Mouse (Mus musculus) kidney, adult 8-10 months (tissue): ENCODE data around the gene Oscp1.
A peak's percentile ranks its signal among the peaks of the same experiment; 100 is the strongest.

Experiments used
- DNase-seq, 2 experiments: peaks; one replicate each; pipeline ENCODE4 v3.0.0; 2022

Oscp1 gene

GRCm38 (mm10) chr4:126111153-126111549, 52.8 kb downstream of the Oscp1 start:
- DNase-seq: no peak

GRCm38 (mm10) chr4:126113243-126113642, 54.9 kb downstream of the Oscp1 start:
- no peak for DNase-seq

- peak in 1 of 2 experiments; percentile 48 for DNase-seq
Observed at GRCm38 (mm10) chr4:126113943-126114342, 55.6 kb downstream of the Oscp1 start.

- no peak for DNase-seq
Observed at GRCm38 (mm10) chr4:126115411-126115810, 57.0 kb downstream of the Oscp1 start.

GRCm38 (mm10) chr4:126115871-126116521, 57.6 kb downstream of the Oscp1 start:
- DNase-seq: no peak

- DNase-seq: no peak
Observed at GRCm38 (mm10) chr4:126117116-126117515, 58.8 kb downstream of the Oscp1 start.

GRCm38 (mm10) chr4:126118651-126119050, 60.3 kb downstream of the Oscp1 start:
- no peak for DNase-seq

GRCm38 (mm10) chr4:126119051-126119450, 60.7 kb downstream of the Oscp1 start:
- DNase-seq: no peak

GRCm38 (mm10) chr4:126120052-126120451, 61.7 kb downstream of the Oscp1 start:
- DNase-seq: no peak

- DNase-seq: no peak
Observed at GRCm38 (mm10) chr4:126120506-126120905, 62.1 kb downstream of the Oscp1 start.

- no peak for DNase-seq
Observed at GRCm38 (mm10) chr4:126123309-126124040, 65.1 kb downstream of the Oscp1 start.

- no peak for DNase-seq
Observed at GRCm38 (mm10) chr4:126130502-126130901, 72.1 kb downstream of the Oscp1 start.

GRCm38 (mm10) chr4:126131290-126132121, 73.1 kb downstream of the Oscp1 start:
- peak; percentile 42 to 68 for DNase-seq

- no peak for DNase-seq
Observed at GRCm38 (mm10) chr4:126132636-126133264, 74.4 kb downstream of the Oscp1 start.

GRCm38 (mm10) chr4:126134236-126134635, 75.9 kb downstream of the Oscp1 start:
- DNase-seq: no peak

GRCm38 (mm10) chr4:126134639-126135038, 76.3 kb downstream of the Oscp1 start:
- DNase-seq: no peak

GRCm38 (mm10) chr4:126137773-126138172, 79.4 kb downstream of the Oscp1 start:
- no peak for DNase-seq

GRCm38 (mm10) chr4:126141021-126141420, 82.7 kb downstream of the Oscp1 start:
- peak in 1 of 2 experiments; percentile 41 for DNase-seq
